Mouse (Mus musculus) kidney, adult 2 months (tissue): ENCODE data around the gene Pgap2. TPM values are rescaled to one million over a fixed set of nuclear protein-coding genes. Genes with fewer than 3 reads are reported as not detected.
A peak's percentile ranks its signal among the peaks of the same experiment; 100 is the strongest.

Source experiments
- DNase-seq: peaks from one replicate; pipeline ENCODE4 v3.0.0; 2021
- H3K27ac ChIP-seq: fragments of 200-500 bp; 2 replicates; pipeline ENCODE4 v1.5.1; 2012; ENCODE audit warnings: low read depth, low read length, control low read depth, inconsistent platforms; ENCODE audit not compliant: insufficient read depth
- H3K27me3 ChIP-seq: fragments of 200-500 bp; replicated peaks from 2 replicates; pipeline ENCODE4 v1.6.1; 2012; ENCODE audit warnings: mild to moderate bottlenecking, moderate library complexity, low read length, inconsistent platforms; ENCODE audit not compliant: control insufficient read depth, insufficient read depth
- H3K36me3 ChIP-seq: fragments of 200-500 bp; 2 replicates; pipeline ENCODE4 v1.6.1; 2012; ENCODE audit warnings: mild to moderate bottlenecking, moderate library complexity, low read length, inconsistent platforms; ENCODE audit not compliant: control insufficient read depth, insufficient read depth
- H3K4me1 ChIP-seq: fragments of 200-500 bp; 2 replicates; pipeline ENCODE4 v1.6.1; 2011; ENCODE audit warnings: low read length; ENCODE audit not compliant: control insufficient read depth, insufficient read depth
- H3K4me3 ChIP-seq: fragments of 200-500 bp; 2 replicates; pipeline ENCODE4 v1.5.1; 2011; ENCODE audit warnings: mild to moderate bottlenecking, low read depth, low read length, control low read depth; ENCODE audit not compliant: insufficient read depth
- CTCF ChIP-seq: fragments of 200-500 bp; conservative IDR thresholded peaks from 2 replicates; pipeline ENCODE4 v1.5.1; 2011; ENCODE audit warnings: low read depth, mild to moderate bottlenecking, control low read depth, low read length, moderate library complexity, mixed read lengths; ENCODE audit not compliant: insufficient read depth, insufficient read length
- POLR2A ChIP-seq: fragments of 200-500 bp; IDR thresholded peaks from one replicate; pipeline ENCODE4 v1.6.1; 2011; ENCODE audit warnings: low read depth, low read length, control low read depth
- WGBS: fragments of 180-500 bp; shearing (Covaris S2); methylation state at CpG from one replicate; pipeline ENCODE4 v1.1.7; 2018; 5-methylcytosine and 5-hydroxymethylcytosine counted together
- polyA plus RNA-seq: library from polyadenylated mRNA; depleted of rRNA; stranded (reverse); fragments of >200 nt; gene quantifications from 2 replicates; pipeline ENCODE4 v1.2.3, GENCODE M21; 2012

Pgap2 gene
- polyA plus RNA-seq, 1 experiment: 50.8 TPM

GRCm38 (mm10) chr7:102242371-102242770 is 32.4 kb downstream of the Pgap2 start:
- Histone ChIP-seq H3K4me3 (no peak overlapping the region), H3K27me3 (no peaks in the 10 kb centered on the region), H3K36me3 (no peaks in the 10 kb centered on the region), H3K4me1 (peaks cover 16% of the 10 kb centered on the region), H3K27ac (no peak overlapping the region)
- TF ChIP-seq POLR2A: no peak
- no peak for TF ChIP-seq CTCF
- WGBS: 80% methylated on average over 5 of the region's 5 CpGs
- no peak for DNase-seq

- no peak for DNase-seq
- no peaks in the 10 kb centered on the region for H3K27me3 ChIP-seq
- H3K4me3 ChIP-seq: no peak overlapping the region
- TF ChIP-seq POLR2A (no peak), CTCF (no peak)
- no peaks in the 10 kb centered on the region for H3K36me3 ChIP-seq
- H3K27ac ChIP-seq: no peak overlapping the region
- WGBS: 88% methylated on average over 3 of the region's 3 CpGs
- peaks cover 16% of the 10 kb centered on the region for H3K4me1 ChIP-seq
These were observed 32.9 kb downstream of the Pgap2 start for GRCm38 (mm10) chr7:102242917-102243316.

GRCm38 (mm10) chr7:102243870-102244269 is 33.9 kb downstream of the Pgap2 start:
- 66% methylated on average over 2 of the region's 2 CpGs for WGBS
- H3K4me1 ChIP-seq: peaks cover 21% of the 10 kb centered on the region
- no peaks in the 10 kb centered on the region for H3K36me3 ChIP-seq
- H3K27ac ChIP-seq: no peak overlapping the region
- H3K27me3 ChIP-seq: no peaks in the 10 kb centered on the region
- no peak overlapping the region for H3K4me3 ChIP-seq
- DNase-seq: peak; percentile 36
- no peak for TF ChIP-seq CTCF
- TF ChIP-seq POLR2A: no peak

GRCm38 (mm10) chr7:102244782-102245535 is 35.0 kb downstream of the Pgap2 start:
- Histone ChIP-seq H3K36me3 (no peaks in the 10 kb centered on the region), H3K27me3 (no peaks in the 10 kb centered on the region), H3K4me3 (no peak overlapping the region), H3K27ac (peak overlapping the region; percentile 32; the same call in 1 of the 2 replicates), H3K4me1 (peaks cover 24% of the 10 kb centered on the region)
- 71% methylated on average over 3 of the region's 3 CpGs for WGBS
- no peak for TF ChIP-seq CTCF
- TF ChIP-seq POLR2A: no peak
- DNase-seq: peak; percentile 36

GRCm38 (mm10) chr7:102245775-102246174 is 35.8 kb downstream of the Pgap2 start:
- H3K27me3 ChIP-seq: no peaks in the 10 kb centered on the region
- H3K27ac ChIP-seq: peak overlapping the region; percentile 32
- no peaks in the 10 kb centered on the region for H3K36me3 ChIP-seq
- H3K4me3 ChIP-seq: no peak overlapping the region
- H3K4me1 ChIP-seq: peaks cover 24% of the 10 kb centered on the region
- TF ChIP-seq POLR2A (no peak), CTCF (no peak)
- peak; percentile 14 for DNase-seq
- 27% methylated on average over 1 of the region's 1 CpGs for WGBS

GRCm38 (mm10) chr7:102246265-102246664 is 36.3 kb downstream of the Pgap2 start:
- no peak overlapping the region for H3K4me3 ChIP-seq
- H3K27ac ChIP-seq: peak overlapping the region; percentile 17; the same call in 1 of the 2 replicates
- 44% methylated on average over 6 of the region's 6 CpGs for WGBS
- H3K4me1 ChIP-seq: peaks cover 26% of the 10 kb centered on the region
- TF ChIP-seq CTCF (no peak), POLR2A (no peak)
- no peaks in the 10 kb centered on the region for H3K36me3 ChIP-seq
- no peaks in the 10 kb centered on the region for H3K27me3 ChIP-seq
- peak; percentile 18 for DNase-seq

- Histone ChIP-seq H3K4me1 (peaks cover 26% of the 10 kb centered on the region), H3K27me3 (no peaks in the 10 kb centered on the region), H3K4me3 (no peak overlapping the region), H3K36me3 (no peaks in the 10 kb centered on the region), H3K27ac (no peak overlapping the region)
- TF ChIP-seq CTCF (no peak), POLR2A (no peak)
- 53% methylated on average over 12 of the region's 12 CpGs for WGBS
- DNase-seq: peak; percentile 36
These were observed 37.2 kb downstream of the Pgap2 start for GRCm38 (mm10) chr7:102246956-102247797.
